Mouse (Mus musculus): ENCODE measurements around the gene Gm13698. TPM values are rescaled to one million over a fixed set of nuclear protein-coding genes. Genes with fewer than 3 reads are reported as not detected.
"Not testable (repeated sequence)": the region's sequence is repeated elsewhere in the genome, so short reads cannot be mapped to it uniquely, and the experiment has no call there.

The Gm13698 gene
- total RNA-seq, 1 experiment, result 3.7 TPM

- H3K4me3 ChIP-seq (ENCODE audit: insufficient read depth in 1 of 2, low read depth in 1 of 2, low read length in 2 of 2, poor library complexity in 1 of 2, severe bottlenecking in 1 of 2); H3K27ac ChIP-seq (ENCODE audit: insufficient read depth, low read depth, low read length, poor library complexity, severe bottlenecking); H3K4me1 ChIP-seq (ENCODE audit: control insufficient read depth in 2 of 2, insufficient read depth in 2 of 2, low read length in 2 of 2, poor library complexity in 1 of 2); H3K9ac ChIP-seq (ENCODE audit: insufficient read depth, low read depth, low read length, poor library complexity, severe bottlenecking); in situ Hi-C loops (cut with MboI; ENCODE audit: low sequenced_read_pairs in 2 of 2, unreplicated experiment in 2 of 2); H3K36me3 ChIP-seq (ENCODE audit: control insufficient read depth, insufficient read depth, low read length, poor library complexity, severe bottlenecking); DNase-seq (ENCODE audit: low read depth, low spot score); H3K9me3 ChIP-seq (ENCODE audit: control insufficient read depth, insufficient read depth, low read depth, low read length): not testable (repeated sequence)
Observed at GRCm38 (mm10) chr2:83972823-83973222, 17.3 kb downstream of the Gm13698 start, which contains the start of gene Gm13696. Gene Gm13696, plus strand, starts transcription at chr2:83973123.

GRCm38 (mm10) chr2:83978633-83979032 is 23.1 kb downstream of the Gm13698 start, which contains the start of gene Gm13694:
Gene Gm13694, plus strand, starts transcription at chr2:83978933.
- in situ Hi-C loops (cut with MboI; ENCODE audit: low sequenced_read_pairs in 2 of 2, unreplicated experiment in 2 of 2); H3K4me1 ChIP-seq (ENCODE audit: control insufficient read depth in 2 of 2, insufficient read depth in 2 of 2, low read length in 2 of 2, poor library complexity in 1 of 2); H3K9ac ChIP-seq (ENCODE audit: insufficient read depth, low read depth, low read length, poor library complexity, severe bottlenecking); DNase-seq (ENCODE audit: low read depth, low spot score); H3K4me3 ChIP-seq (ENCODE audit: insufficient read depth in 1 of 2, low read depth in 1 of 2, low read length in 2 of 2, poor library complexity in 1 of 2, severe bottlenecking in 1 of 2); H3K36me3 ChIP-seq (ENCODE audit: control insufficient read depth, insufficient read depth, low read length, poor library complexity, severe bottlenecking); H3K27ac ChIP-seq (ENCODE audit: insufficient read depth, low read depth, low read length, poor library complexity, severe bottlenecking); H3K9me3 ChIP-seq (ENCODE audit: control insufficient read depth, insufficient read depth, low read depth, low read length): not testable (repeated sequence)

- in situ Hi-C loops (cut with MboI; ENCODE audit: low sequenced_read_pairs in 2 of 2, unreplicated experiment in 2 of 2); H3K36me3 ChIP-seq (ENCODE audit: control insufficient read depth, insufficient read depth, low read length, poor library complexity, severe bottlenecking); H3K4me1 ChIP-seq (ENCODE audit: control insufficient read depth in 2 of 2, insufficient read depth in 2 of 2, low read length in 2 of 2, poor library complexity in 1 of 2); H3K4me3 ChIP-seq (ENCODE audit: insufficient read depth in 1 of 2, low read depth in 1 of 2, low read length in 2 of 2, poor library complexity in 1 of 2, severe bottlenecking in 1 of 2); H3K9ac ChIP-seq (ENCODE audit: insufficient read depth, low read depth, low read length, poor library complexity, severe bottlenecking); DNase-seq (ENCODE audit: low read depth, low spot score); H3K27ac ChIP-seq (ENCODE audit: insufficient read depth, low read depth, low read length, poor library complexity, severe bottlenecking); H3K9me3 ChIP-seq (ENCODE audit: control insufficient read depth, insufficient read depth, low read depth, low read length): not testable (repeated sequence)
Observed at GRCm38 (mm10) chr2:83984443-83984842, 28.9 kb downstream of the Gm13698 start, which contains the start of gene Gm13697. Gene Gm13697, plus strand, starts transcription at chr2:83984743.

GRCm38 (mm10) chr2:83990253-83990652 is 34.8 kb downstream of the Gm13698 start, which contains the start of gene Gm13691:
Gene Gm13691, plus strand, starts transcription at chr2:83990553.
- H3K36me3 ChIP-seq (ENCODE audit: control insufficient read depth, insufficient read depth, low read length, poor library complexity, severe bottlenecking); DNase-seq (ENCODE audit: low read depth, low spot score); H3K4me1 ChIP-seq (ENCODE audit: control insufficient read depth in 2 of 2, insufficient read depth in 2 of 2, low read length in 2 of 2, poor library complexity in 1 of 2); H3K9ac ChIP-seq (ENCODE audit: insufficient read depth, low read depth, low read length, poor library complexity, severe bottlenecking); H3K4me3 ChIP-seq (ENCODE audit: insufficient read depth in 1 of 2, low read depth in 1 of 2, low read length in 2 of 2, poor library complexity in 1 of 2, severe bottlenecking in 1 of 2); H3K27ac ChIP-seq (ENCODE audit: insufficient read depth, low read depth, low read length, poor library complexity, severe bottlenecking); in situ Hi-C loops (cut with MboI; ENCODE audit: low sequenced_read_pairs in 2 of 2, unreplicated experiment in 2 of 2); H3K9me3 ChIP-seq (ENCODE audit: control insufficient read depth, insufficient read depth, low read depth, low read length): not testable (repeated sequence)

GRCm38 (mm10) chr2:83993639-83994255 is 38.3 kb downstream of the Gm13698 start:
- H3K9me3 ChIP-seq (ENCODE audit: control insufficient read depth, insufficient read depth, low read depth, low read length); DNase-seq (ENCODE audit: low read depth, low spot score); H3K9ac ChIP-seq (ENCODE audit: insufficient read depth, low read depth, low read length, poor library complexity, severe bottlenecking); in situ Hi-C loops (cut with MboI; ENCODE audit: low sequenced_read_pairs in 2 of 2, unreplicated experiment in 2 of 2); H3K4me1 ChIP-seq (ENCODE audit: control insufficient read depth in 2 of 2, insufficient read depth in 2 of 2, low read length in 2 of 2, poor library complexity in 1 of 2); H3K27ac ChIP-seq (ENCODE audit: insufficient read depth, low read depth, low read length, poor library complexity, severe bottlenecking); H3K36me3 ChIP-seq (ENCODE audit: control insufficient read depth, insufficient read depth, low read length, poor library complexity, severe bottlenecking); H3K4me3 ChIP-seq (ENCODE audit: insufficient read depth in 1 of 2, low read depth in 1 of 2, low read length in 2 of 2, poor library complexity in 1 of 2, severe bottlenecking in 1 of 2): not testable (repeated sequence)

GRCm38 (mm10) chr2:83994526-83994925 is 39.0 kb downstream of the Gm13698 start:
- H3K27ac ChIP-seq (ENCODE audit: insufficient read depth, low read depth, low read length, poor library complexity, severe bottlenecking); H3K4me1 ChIP-seq (ENCODE audit: control insufficient read depth in 2 of 2, insufficient read depth in 2 of 2, low read length in 2 of 2, poor library complexity in 1 of 2); H3K36me3 ChIP-seq (ENCODE audit: control insufficient read depth, insufficient read depth, low read length, poor library complexity, severe bottlenecking); H3K9me3 ChIP-seq (ENCODE audit: control insufficient read depth, insufficient read depth, low read depth, low read length); in situ Hi-C loops (cut with MboI; ENCODE audit: low sequenced_read_pairs in 2 of 2, unreplicated experiment in 2 of 2); DNase-seq (ENCODE audit: low read depth, low spot score); H3K4me3 ChIP-seq (ENCODE audit: insufficient read depth in 1 of 2, low read depth in 1 of 2, low read length in 2 of 2, poor library complexity in 1 of 2, severe bottlenecking in 1 of 2); H3K9ac ChIP-seq (ENCODE audit: insufficient read depth, low read depth, low read length, poor library complexity, severe bottlenecking): not testable (repeated sequence)

Other genes with a start within 250 kb of the Gm13698 start
- 72.4 and 92.6 TPM in 2 replicates for gene Itgav, start 231.3 kb upstream of the Gm13698 start, total RNA-seq (2012; rRNA removed)
- gene Fam171b, start 143.1 kb upstream of the Gm13698 start, total RNA-seq (2012; rRNA removed), result 2.0 and 2.3 TPM in 2 replicates
- 0.22 and 0.37 TPM in 2 replicates for gene Zswim2, start 14.5 kb upstream of the Gm13698 start, total RNA-seq (2012; rRNA removed)
- 3.7 and 5.8 TPM in 2 replicates for gene Gm13693, start 5.8 kb downstream of the Gm13698 start, total RNA-seq (2012; rRNA removed)
- 0.48 TPM in 1 of 2 replicates, not detected in the other for gene Gm13695, start 11.6 kb downstream of the Gm13698 start, total RNA-seq (2012; rRNA removed)
- 3.7 and 5.8 TPM in 2 replicates for gene Gm13696, start 17.4 kb downstream of the Gm13698 start, total RNA-seq (2012; rRNA removed)
- 3.7 and 5.8 TPM in 2 replicates for gene Gm13694, start 23.2 kb downstream of the Gm13698 start, total RNA-seq (2012; rRNA removed)
- 3.7 and 5.8 TPM in 2 replicates for gene Gm13697, start 29.1 kb downstream of the Gm13698 start, total RNA-seq (2012; rRNA removed)
- 3.7 and 5.8 TPM in 2 replicates for gene Gm13691, start 34.9 kb downstream of the Gm13698 start, total RNA-seq (2012; rRNA removed)

All from ES-E14 (cell line).